Mouse (Mus musculus) B cell, adult 2 months (primary cell): Measurements from ENCODE around the gene Ltbp1.

Source experiments
- DNase-seq, 2 experiments: peaks; one replicate each; pipeline ENCODE4 v3.0.0; 2022

The Ltbp1 gene

GRCm38 (mm10) chr17:75245085-75245484 lies 239.7 kb downstream of the Ltbp1 start:
- no peak for DNase-seq

- DNase-seq: no peak
Measured at GRCm38 (mm10) chr17:75248632-75249031, 243.3 kb downstream of the Ltbp1 start.

GRCm38 (mm10) chr17:75250571-75250970 lies 245.2 kb downstream of the Ltbp1 start:
- DNase-seq: no peak

GRCm38 (mm10) chr17:75251094-75251493 lies 245.7 kb downstream of the Ltbp1 start:
- DNase-seq: no peak

- no peak for DNase-seq
Measured at GRCm38 (mm10) chr17:75252540-75252939, 247.2 kb downstream of the Ltbp1 start.

- DNase-seq: no peak
Measured at GRCm38 (mm10) chr17:75254909-75255308, 249.5 kb downstream of the Ltbp1 start.

GRCm38 (mm10) chr17:75255967-75256366 lies 250.6 kb downstream of the Ltbp1 start:
- no peak for DNase-seq

GRCm38 (mm10) chr17:75258427-75258826 lies 253.1 kb downstream of the Ltbp1 start:
- DNase-seq: no peak

- no peak for DNase-seq
Measured at GRCm38 (mm10) chr17:75263336-75263990, 258.1 kb downstream of the Ltbp1 start.

GRCm38 (mm10) chr17:75268506-75268905 lies 263.1 kb downstream of the Ltbp1 start:
- no peak for DNase-seq

- DNase-seq: no peak
Measured at GRCm38 (mm10) chr17:75272446-75272845, 267.1 kb downstream of the Ltbp1 start.

GRCm38 (mm10) chr17:75273272-75273671 lies 267.9 kb downstream of the Ltbp1 start:
- no peak for DNase-seq

GRCm38 (mm10) chr17:75275302-75275701 lies 269.9 kb downstream of the Ltbp1 start:
- no peak for DNase-seq

GRCm38 (mm10) chr17:75278106-75278505 lies 272.7 kb downstream of the Ltbp1 start:
- DNase-seq: no peak

GRCm38 (mm10) chr17:75278561-75278960 lies 273.2 kb downstream of the Ltbp1 start:
- no peak for DNase-seq

GRCm38 (mm10) chr17:75281345-75281744 lies 276.0 kb downstream of the Ltbp1 start:
- DNase-seq: no peak

- no peak for DNase-seq
Measured at GRCm38 (mm10) chr17:75284876-75285708, 279.7 kb downstream of the Ltbp1 start.

GRCm38 (mm10) chr17:75292986-75293385 lies 287.6 kb downstream of the Ltbp1 start:
- no peak for DNase-seq

- DNase-seq: no peak
Measured at GRCm38 (mm10) chr17:75293725-75294124, 288.4 kb downstream of the Ltbp1 start.

GRCm38 (mm10) chr17:75300908-75301307 lies 295.5 kb downstream of the Ltbp1 start:
- no peak for DNase-seq

GRCm38 (mm10) chr17:75304807-75305420 lies 299.5 kb downstream of the Ltbp1 start:
- no peak for DNase-seq

GRCm38 (mm10) chr17:75305714-75306113 lies 300.3 kb downstream of the Ltbp1 start:
- DNase-seq: no peak

GRCm38 (mm10) chr17:75307070-75308011 lies 302.0 kb downstream of the Ltbp1 start:
- DNase-seq: no peak
